Mouse (Mus musculus) liver, embryonic 16.5 days (tissue): ENCODE results near the gene Clba1. TPM values are rescaled to one million over a fixed set of nuclear protein-coding genes. Genes with fewer than 3 reads are reported as not detected.

ENCODE experiments used
- ATAC-seq: fragments of 200-750 bp; cut with Nextera tagmentation; 2 replicates; pipeline ENCODE4 v1.8.0; 2017; ENCODE audit warnings: low read depth, mild to moderate bottlenecking, moderate number of reproducible peaks, moderate library complexity
- H3K27ac ChIP-seq: fragments of 300-500 bp; sonication (generic); 2 replicates; pipeline ENCODE4 v1.5.1; 2014; ENCODE audit warnings: mild to moderate bottlenecking, low read length
- H3K27me3 ChIP-seq: fragments of 300-500 bp; sonication (generic); 2 replicates; pipeline ENCODE4 v1.6.1; 2014; ENCODE audit warnings: low read depth, low read length, mixed read lengths; ENCODE audit not compliant: control insufficient read depth, insufficient read depth
- H3K36me3 ChIP-seq: fragments of 300-500 bp; sonication (generic); 2 replicates; pipeline ENCODE4 v1.6.1; 2014; ENCODE audit warnings: mild to moderate bottlenecking; ENCODE audit not compliant: control insufficient read depth, insufficient read depth
- H3K4me1 ChIP-seq: fragments of 300-500 bp; sonication (generic); 2 replicates; pipeline ENCODE4 v1.6.1; 2014; ENCODE audit warnings: low read depth, low read length, mixed read lengths; ENCODE audit not compliant: control insufficient read depth
- H3K4me2 ChIP-seq: fragments of 300-500 bp; sonication (generic); 2 replicates; pipeline ENCODE4 v1.6.1; 2014; ENCODE audit warnings: low read depth, low read length, mixed read lengths
- H3K4me3 ChIP-seq: fragments of 300-500 bp; sonication (generic); 2 replicates; pipeline ENCODE4 v1.5.1; 2014; ENCODE audit warnings: low read depth, mild to moderate bottlenecking, low read length
- H3K9ac ChIP-seq: fragments of 300-500 bp; sonication (generic); 2 replicates; pipeline ENCODE4 v1.6.1; 2014; ENCODE audit warnings: low read depth, low read length
- H3K9me3 ChIP-seq: fragments of 300-500 bp; sonication (generic); replicated peaks from 2 replicates; pipeline ENCODE4 v1.6.1; 2016; ENCODE audit warnings: low read length; ENCODE audit not compliant: control insufficient read depth
- WGBS: fragments of 180-500 bp; shearing (Covaris S2); extraction: QIAGEN DNeasy Blood & Tissue Kit; methylation state at CpG from one replicate; pipeline ENCODE4 v1.1.7; 2014; ENCODE audit not compliant: insufficient replicate concordance; 5-methylcytosine and 5-hydroxymethylcytosine counted together
- polyA plus RNA-seq: library from polyadenylated mRNA; unstranded; fragments of >200 nt; fragmentation: Nextera tagmentation; extraction: Ambion mirVana; gene quantifications from 2 replicates; pipeline ENCODE4 v1.2.1, GENCODE M21; 2015

Gene Clba1
- polyA plus RNA-seq, 1 experiment from 2014 or later, result 0.34 TPM

DNA sequence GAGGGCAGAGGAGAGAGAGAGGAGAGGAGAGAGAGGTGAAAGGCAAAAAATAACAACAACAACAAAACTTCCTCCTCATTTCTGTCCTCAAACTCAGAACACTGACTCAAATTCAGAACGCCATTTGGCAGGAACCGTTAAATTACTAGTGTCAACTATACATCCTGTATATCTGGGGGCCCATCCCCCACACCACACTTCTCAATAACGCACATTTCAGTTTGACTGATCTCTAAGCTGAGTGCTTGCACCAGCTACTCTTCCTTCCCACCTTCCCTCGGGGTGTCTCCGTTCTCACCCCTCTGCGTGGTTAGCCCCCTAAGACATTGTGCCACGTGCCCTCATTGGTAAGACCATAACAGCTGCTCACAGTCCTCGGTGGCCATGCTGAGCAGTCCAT, 51.2 kb downstream of the Clba1 start:
- no peak overlapping the region for H3K4me2 ChIP-seq
- no peaks in the 10 kb centered on the region; the same call in 1 of the 2 replicates for H3K4me1 ChIP-seq
- H3K4me3 ChIP-seq, result no peak overlapping the region
- no peak overlapping the region for H3K9ac ChIP-seq
- WGBS, result 19% methylated on average over 8 of the region's 8 CpGs
- no peak for ATAC-seq
- H3K36me3 ChIP-seq, result no peaks in the 10 kb centered on the region
- no peak overlapping the region for H3K27ac ChIP-seq
- no peaks in the 10 kb centered on the region for H3K9me3 ChIP-seq
- H3K27me3 ChIP-seq, result no peaks in the 10 kb centered on the region

- H3K4me1 ChIP-seq, result no peaks in the 10 kb centered on the region; the same call in 1 of the 2 replicates
- 39% methylated on average over 7 of the region's 7 CpGs for WGBS
- H3K36me3 ChIP-seq, result no peaks in the 10 kb centered on the region
- no peak overlapping the region for H3K27ac ChIP-seq
- no peaks in the 10 kb centered on the region for H3K27me3 ChIP-seq
- no peak overlapping the region for H3K9ac ChIP-seq
- no peaks in the 10 kb centered on the region for H3K9me3 ChIP-seq
- H3K4me3 ChIP-seq, result no peak overlapping the region; the same call in 1 of the 2 replicates
- no peak overlapping the region for H3K4me2 ChIP-seq
- no peak for ATAC-seq
Measured at GRCm38 (mm10) chr12:112860765-112861164, 52.0 kb downstream of the Clba1 start.

DNA sequence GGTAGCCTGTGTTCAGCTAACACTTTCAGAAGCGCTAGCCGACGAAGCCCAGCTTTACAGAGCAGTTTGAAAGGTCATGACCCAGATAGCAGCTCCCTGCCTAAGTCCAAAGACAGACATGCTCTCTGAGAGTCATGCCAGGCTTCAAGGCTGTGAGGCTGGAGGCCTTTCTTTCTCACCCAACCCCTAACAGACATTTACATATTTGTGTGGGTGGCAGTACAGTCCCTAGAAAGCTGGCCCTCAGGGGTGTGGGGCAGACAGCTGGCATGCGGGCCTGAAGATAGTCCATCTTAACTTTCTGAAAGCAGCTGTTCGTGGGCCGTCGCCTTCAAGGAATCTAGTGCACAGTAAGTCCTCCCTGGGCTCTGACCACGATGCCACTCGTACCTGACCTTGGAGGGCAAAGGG, 53.2 kb downstream of the Clba1 start:
- whole genome bisulfite sequencing, result 56% methylated on average over 9 of the region's 9 CpGs
- H3K4me3 ChIP-seq, result no peak overlapping the region
- no peak overlapping the region for H3K4me2 ChIP-seq
- H3K9ac ChIP-seq, result no peak overlapping the region
- no peaks in the 10 kb centered on the region for H3K36me3 ChIP-seq
- no peaks in the 10 kb centered on the region; the same call in 1 of the 2 replicates for H3K4me1 ChIP-seq
- H3K27ac ChIP-seq, result no peak overlapping the region
- no peaks in the 10 kb centered on the region for H3K27me3 ChIP-seq
- ATAC-seq, result no peak
- H3K9me3 ChIP-seq, result no peaks in the 10 kb centered on the region

GRCm38 (mm10) chr12:112864804-112865203, 56.1 kb downstream of the Clba1 start:
- H3K27me3 ChIP-seq, result no peaks in the 10 kb centered on the region
- no peak overlapping the region for H3K4me3 ChIP-seq
- no peak for ATAC-seq
- H3K27ac ChIP-seq, result no peak overlapping the region
- WGBS, result 33% methylated on average over 7 of the region's 7 CpGs
- no peak overlapping the region for H3K4me2 ChIP-seq
- H3K9me3 ChIP-seq, result no peaks in the 10 kb centered on the region
- H3K9ac ChIP-seq, result no peak overlapping the region
- H3K36me3 ChIP-seq, result no peaks in the 10 kb centered on the region
- no peaks in the 10 kb centered on the region; the same call in 1 of the 2 replicates for H3K4me1 ChIP-seq

Other genes starting within 250 kb of the Clba1 start
- 1.2 and 2.7 TPM in 2 replicates for gene Inf2, start 220.2 kb upstream of the Clba1 start, polyA plus RNA-seq
- 12.4 and 14.0 TPM in 2 replicates for gene Adssl1, start 188.9 kb upstream of the Clba1 start, polyA plus RNA-seq
- gene Siva1, start 164.3 kb upstream of the Clba1 start, polyA plus RNA-seq, result 84.7 and 89.5 TPM in 2 replicates
- gene Akt1, start 134.1 kb upstream of the Clba1 start, polyA plus RNA-seq, result 8.6 and 8.9 TPM in 2 replicates
- gene Zbtb42, start 130.1 kb upstream of the Clba1 start, polyA plus RNA-seq, result 0.88 and 1.5 TPM in 2 replicates
- gene Cep170b, start 88.5 kb upstream of the Clba1 start, polyA plus RNA-seq, result 2.8 and 3.6 TPM in 2 replicates
- 19.4 and 20.3 TPM in 2 replicates for gene Pld4, start 48.3 kb upstream of the Clba1 start, polyA plus RNA-seq
- gene Ahnak2, start 6.3 kb upstream of the Clba1 start, polyA plus RNA-seq, result 0.08 and 0.26 TPM in 2 replicates
- 48.9 and 61.7 TPM in 2 replicates for gene Cdca4, start 20.5 kb downstream of the Clba1 start, polyA plus RNA-seq
- 0.38 and 0.40 TPM in 2 replicates for gene Gpr132, start 59.3 kb downstream of the Clba1 start, polyA plus RNA-seq
- 0.21 and 0.34 TPM in 2 replicates for gene Jag2, start 120.8 kb downstream of the Clba1 start, polyA plus RNA-seq
- gene Nudt14, start 133.2 kb downstream of the Clba1 start, polyA plus RNA-seq, result 12.1 and 13.3 TPM in 2 replicates
- 4.5 and 4.9 TPM in 2 replicates for gene Btbd6, start 167.5 kb downstream of the Clba1 start, polyA plus RNA-seq
- gene Brf1, start 191.8 kb downstream of the Clba1 start, polyA plus RNA-seq, result 22.8 and 25.7 TPM in 2 replicates
- 4.3 and 5.8 TPM in 2 replicates for gene Pacs2, start 205.6 kb downstream of the Clba1 start, polyA plus RNA-seq